Mouse (Mus musculus) lung, postnatal 0 days (tissue): ENCODE results near the gene Serpinf1. TPM values are rescaled to one million over a fixed set of nuclear protein-coding genes. Genes with fewer than 3 reads are reported as not detected.
"Not testable (repeated sequence)": the region's sequence is repeated elsewhere in the genome, so short reads cannot be mapped to it uniquely, and the experiment has no call there.

Experiments
- ATAC-seq: fragments of 200-750 bp; cut with Nextera tagmentation; 2 replicates; pipeline ENCODE4 v1.8.0; 2017; ENCODE audit warnings: moderate library complexity
- DNase-seq: peaks from one replicate; pipeline ENCODE4 v3.0.0-alpha.2; 2016; ENCODE audit warnings: low spot score
- H3K27ac ChIP-seq: fragments of 300-500 bp; sonication (generic); 2 replicates; pipeline ENCODE4 v1.5.1; 2014; ENCODE audit warnings: antibody characterized with exemption, mild to moderate bottlenecking, low read length, mixed read lengths
- H3K27me3 ChIP-seq: fragments of 300-500 bp; sonication (generic); replicated peaks from 2 replicates; pipeline ENCODE4 v1.6.1; 2014; ENCODE audit warnings: low read length, mixed read lengths; ENCODE audit not compliant: insufficient read depth
- H3K36me3 ChIP-seq: fragments of 300-500 bp; sonication (generic); 2 replicates; pipeline ENCODE4 v1.6.1; 2014; ENCODE audit warnings: low read length, mixed read lengths; ENCODE audit not compliant: insufficient read depth
- H3K4me1 ChIP-seq: fragments of 300-500 bp; sonication (generic); 2 replicates; pipeline ENCODE4 v1.6.1; 2014; ENCODE audit warnings: antibody characterized with exemption, low read depth, low read length, mixed read lengths; ENCODE audit not compliant: insufficient read depth
- H3K4me2 ChIP-seq: fragments of 300-500 bp; sonication (generic); replicated peaks from 2 replicates; pipeline ENCODE4 v1.6.1; 2014; ENCODE audit warnings: low read depth, mild to moderate bottlenecking, low read length, moderate library complexity, mixed read lengths
- H3K4me3 ChIP-seq: fragments of 300-500 bp; sonication (generic); 2 replicates; pipeline ENCODE4 v1.5.1; 2014; ENCODE audit warnings: low read depth, low read length
- H3K9ac ChIP-seq: fragments of 300-500 bp; sonication (generic); replicated peaks from 2 replicates; pipeline ENCODE4 v1.6.1; 2014; ENCODE audit warnings: low read depth, mild to moderate bottlenecking
- H3K9me3 ChIP-seq: fragments of 300-500 bp; sonication (generic); 2 replicates; pipeline ENCODE4 v1.6.1; 2016; ENCODE audit warnings: low read length, mixed read lengths
- CTCF ChIP-seq: IDR thresholded peaks from 2 replicates; pipeline ENCODE4 v1.5.1; 2016; ENCODE audit warnings: antibody characterized with exemption, mild to moderate bottlenecking
- EP300 ChIP-seq: IDR thresholded peaks from 2 replicates; pipeline ENCODE4 v1.6.1; 2016; ENCODE audit warnings: antibody characterized with exemption, mild to moderate bottlenecking, control low read depth
- WGBS: fragments of 180-500 bp; shearing (Covaris S2); extraction: QIAGEN DNeasy Blood & Tissue Kit; methylation state at CpG from one replicate; pipeline ENCODE4 v1.1.7; 2014; 5-methylcytosine and 5-hydroxymethylcytosine counted together
- microRNA counts: library from miRNA; unstranded; fragments of <30 nt; microRNA quantifications from one replicate; lab custom pipeline; 2015
- microRNA-seq: library from miRNA; unstranded; fragments of <30 nt; microRNA quantifications from one replicate; pipeline ENCODE4, GENCODE M21; 2016
- polyA plus RNA-seq: library from polyadenylated mRNA; unstranded; fragments of >200 nt; fragmentation: Nextera tagmentation; extraction: Ambion mirVana; gene quantifications from 2 replicates; pipeline ENCODE4 v1.2.1, GENCODE M21; 2015

Serpinf1 gene
- polyA plus RNA-seq, 1 experiment from 2014 or later, result 64.2 TPM

DNA sequence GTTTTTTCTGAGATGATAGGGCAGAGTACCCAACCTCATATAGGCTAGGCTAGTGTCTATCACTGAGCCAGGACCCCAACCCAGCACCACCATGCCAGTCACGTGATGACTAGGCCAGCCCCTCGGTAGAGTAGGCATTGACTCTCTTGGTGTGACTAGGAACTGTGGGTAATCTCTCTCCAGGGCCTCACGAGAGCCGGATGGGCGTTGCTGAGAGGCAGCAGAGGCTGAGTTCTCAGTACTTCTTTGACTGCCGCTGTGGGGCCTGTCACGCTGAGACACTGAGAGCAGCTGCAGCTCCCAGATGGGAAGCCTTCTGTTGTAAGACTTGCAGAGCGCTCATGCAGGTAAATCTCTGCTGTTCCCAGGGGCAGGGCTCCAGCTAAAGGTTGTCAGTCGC, 22.4 kb downstream of the Serpinf1 start:
- 77% methylated on average over 9 of the region's 9 CpGs for WGBS
- no peak for DNase-seq
- no peaks in the 10 kb centered on the region for H3K36me3 ChIP-seq
- no peak for ATAC-seq
- H3K9ac ChIP-seq, result no peak overlapping the region
- H3K27ac ChIP-seq, result no peak overlapping the region
- TF ChIP-seq EP300 (no peak), CTCF (no peak)
- no peak overlapping the region for H3K4me2 ChIP-seq
- H3K4me1 ChIP-seq, result 0 out of 2 replicates have a peak, but pooled peaks cover 6% of the 10 kb centered on the region
- H3K4me3 ChIP-seq, result no peak overlapping the region
- no peaks in the 10 kb centered on the region for H3K27me3 ChIP-seq
- no peaks in the 10 kb centered on the region for H3K9me3 ChIP-seq

DNA sequence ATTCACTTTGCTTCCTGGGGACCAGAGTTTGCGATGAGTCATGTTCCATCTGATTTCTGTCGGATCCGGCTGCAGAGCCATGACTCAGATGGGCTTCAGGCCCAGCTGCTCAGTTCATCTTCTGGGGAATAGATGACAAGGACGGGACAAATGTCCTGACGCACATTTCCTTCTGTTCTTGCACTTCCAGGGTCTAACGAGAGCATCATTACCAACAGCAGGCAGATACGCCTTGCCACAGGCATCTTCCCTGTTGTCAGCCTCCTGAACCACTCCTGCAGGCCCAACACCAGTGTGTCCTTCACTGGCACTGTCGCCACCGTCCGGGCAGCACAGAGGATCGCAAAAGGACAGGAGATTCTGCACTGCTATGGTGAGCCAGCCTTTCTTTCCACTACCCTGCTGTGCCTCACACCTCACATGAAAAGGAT, 23.1 kb downstream of the Serpinf1 start:
- Histone ChIP-seq H3K36me3 (no peaks in the 10 kb centered on the region), H3K4me1 (0 out of 2 replicates have a peak, but pooled peaks cover 6% of the 10 kb centered on the region), H3K27me3 (no peaks in the 10 kb centered on the region), H3K9ac (no peak overlapping the region), H3K4me3 (no peak overlapping the region), H3K9me3 (no peaks in the 10 kb centered on the region), H3K4me2 (no peak overlapping the region), H3K27ac (no peak overlapping the region)
- no peak for ATAC-seq
- TF ChIP-seq CTCF, result no peak
- no peak for TF ChIP-seq EP300
- no peak for DNase-seq
- 84% methylated on average over 11 of the region's 11 CpGs for WGBS

DNA sequence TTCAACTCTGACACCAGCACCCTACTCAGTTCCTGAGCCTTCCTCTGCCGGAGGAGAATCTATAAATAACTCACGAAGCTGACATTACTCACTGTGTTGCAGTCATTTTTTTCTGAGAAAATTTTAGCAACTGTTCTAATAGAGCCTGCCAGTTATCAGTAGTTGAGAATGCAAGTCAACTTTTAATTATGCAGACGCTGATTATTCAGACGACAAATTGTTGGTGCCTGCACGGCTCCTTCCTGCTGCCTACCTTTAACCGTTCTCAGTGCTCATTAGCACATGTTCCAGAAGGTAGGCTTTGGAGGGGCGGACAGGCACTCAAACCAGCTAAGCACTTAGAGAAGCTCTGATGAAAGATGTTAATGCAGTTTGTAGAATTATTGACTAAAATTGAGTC, 25.0 kb downstream of the Serpinf1 start:
- H3K9ac ChIP-seq, result no peak overlapping the region
- no peak for DNase-seq
- no peak overlapping the region for H3K27ac ChIP-seq
- H3K27me3 ChIP-seq, result no peaks in the 10 kb centered on the region
- H3K4me3 ChIP-seq, result no peak overlapping the region
- no peaks in the 10 kb centered on the region for H3K36me3 ChIP-seq
- no peak for ATAC-seq
- 77% methylated on average over 7 of the region's 7 CpGs for WGBS
- H3K4me2 ChIP-seq, result no peak overlapping the region
- TF ChIP-seq EP300 (no peak), CTCF (no peak)
- no peaks in the 10 kb centered on the region for H3K9me3 ChIP-seq
- no peaks in the 10 kb centered on the region for H3K4me1 ChIP-seq

DNA sequence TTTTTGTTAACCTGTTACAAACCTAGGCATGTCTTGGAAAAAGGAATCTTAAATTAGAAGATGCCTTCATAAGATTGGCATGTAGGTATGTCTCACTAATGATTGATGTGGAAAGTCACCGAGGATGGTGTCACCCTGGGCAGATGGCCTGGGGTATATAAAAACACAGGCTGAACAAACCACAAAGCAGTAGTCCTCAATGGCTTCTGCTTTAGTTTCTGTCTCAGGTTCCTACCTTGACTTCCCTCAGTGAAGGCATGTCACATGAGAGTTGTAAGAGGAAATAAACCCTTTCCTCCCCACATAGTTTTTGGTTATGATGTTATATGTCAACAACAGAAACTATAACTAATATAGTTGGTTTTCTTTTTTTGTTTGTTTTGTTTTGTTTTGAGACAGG, 26.9 kb downstream of the Serpinf1 start:
- H3K4me2 ChIP-seq, result no peak overlapping the region
- H3K9ac ChIP-seq, result no peak overlapping the region
- DNase-seq, result no peak
- no peaks in the 10 kb centered on the region for H3K27me3 ChIP-seq
- H3K4me1 ChIP-seq, result no peaks in the 10 kb centered on the region
- ATAC-seq, result no peak
- TF ChIP-seq EP300 (no peak), CTCF (no peak)
- H3K9me3 ChIP-seq, result no peaks in the 10 kb centered on the region
- no peak overlapping the region for H3K4me3 ChIP-seq
- H3K36me3 ChIP-seq, result no peaks in the 10 kb centered on the region
- no peak overlapping the region for H3K27ac ChIP-seq
- WGBS, result 62% methylated on average over 1 of the region's 1 CpGs

DNA sequence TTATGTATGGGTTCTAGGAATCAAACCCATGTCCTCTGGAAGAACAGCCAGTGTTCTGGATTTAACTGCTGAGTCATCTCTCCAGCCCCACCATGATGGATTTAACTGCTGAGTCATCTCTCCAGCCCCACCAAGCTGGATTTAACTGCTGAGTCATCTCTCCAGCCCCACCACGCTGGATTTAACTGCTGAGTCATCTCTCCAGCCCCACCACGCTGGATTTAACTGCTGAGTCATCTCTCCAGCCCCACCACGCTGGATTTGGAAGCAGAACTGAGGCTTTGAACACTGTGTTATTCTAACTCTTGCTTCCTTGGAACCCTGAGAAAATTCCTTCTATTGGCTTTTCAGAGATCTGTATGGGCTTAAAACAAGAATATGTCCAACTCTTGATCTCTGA, 39.0 kb downstream of the Serpinf1 start:
- H3K4me1 ChIP-seq, H3K27ac ChIP-seq, H3K27me3 ChIP-seq, H3K9me3 ChIP-seq, H3K36me3 ChIP-seq, DNase-seq, ATAC-seq, H3K4me3 ChIP-seq, H3K9ac ChIP-seq, H3K4me2 ChIP-seq: not testable (repeated sequence)
- WGBS, result 48% methylated on average over 3 of the region's 3 CpGs

DNA sequence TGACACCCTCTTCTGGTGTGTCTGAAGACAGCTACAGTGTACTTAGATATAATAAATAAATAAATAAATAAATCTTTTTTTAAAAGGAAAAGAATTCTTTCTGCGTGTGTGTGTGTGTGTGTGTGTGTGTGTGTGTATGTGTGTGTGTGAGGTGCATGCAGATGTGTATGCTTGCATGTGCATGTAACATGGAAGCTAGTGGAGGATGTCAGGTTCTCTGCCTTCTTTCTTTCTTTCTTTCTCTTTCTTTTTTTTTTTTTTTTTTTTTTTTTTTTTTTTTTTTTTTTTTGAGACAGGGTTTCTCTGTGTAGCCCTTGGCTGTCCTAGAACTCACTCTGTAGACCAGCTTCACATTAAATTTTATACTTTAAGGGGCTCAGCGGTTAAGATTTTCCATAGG, 43.7 kb downstream of the Serpinf1 start:
- DNase-seq, ATAC-seq, H3K27me3 ChIP-seq, H3K9ac ChIP-seq, H3K4me3 ChIP-seq, H3K4me1 ChIP-seq, H3K36me3 ChIP-seq, H3K27ac ChIP-seq, H3K9me3 ChIP-seq, H3K4me2 ChIP-seq: not testable (repeated sequence)
- 91% methylated on average over 2 of the region's 2 CpGs for WGBS

DNA sequence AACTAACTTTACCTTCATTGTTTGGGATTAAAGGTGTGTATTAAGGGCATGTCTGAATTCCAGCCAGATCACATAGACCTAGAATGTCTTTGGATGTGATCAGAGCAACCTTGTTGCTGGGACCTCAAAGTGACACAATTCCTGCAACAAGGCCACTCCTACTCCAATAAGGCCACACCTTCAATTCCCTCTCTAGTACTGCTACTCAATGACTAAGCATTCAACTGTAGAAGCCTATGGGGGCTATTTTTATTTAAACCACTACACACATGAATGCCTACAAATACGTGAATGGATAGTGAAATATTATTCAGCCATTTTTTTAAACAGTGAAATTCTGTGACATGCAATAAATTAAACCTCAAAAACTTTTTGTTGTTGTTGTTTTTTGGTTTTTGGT, 45.4 kb downstream of the Serpinf1 start:
- TF ChIP-seq EP300 (no peak), CTCF (no peak)
- WGBS, result 91% methylated on average over 1 of the region's 1 CpGs
- Histone ChIP-seq H3K4me1 (no peaks in the 10 kb centered on the region), H3K27me3 (no peaks in the 10 kb centered on the region), H3K4me3 (no peak overlapping the region), H3K9ac (no peak overlapping the region), H3K9me3 (no peaks in the 10 kb centered on the region), H3K4me2 (no peak overlapping the region), H3K27ac (no peak overlapping the region), H3K36me3 (no peaks in the 10 kb centered on the region)
- ATAC-seq, result no peak
- DNase-seq, result no peak

MicroRNA genes within 50 kb of the gene (microRNA counts, 519-probe panel; counts per million panel counts)
- microRNA mmu-miR-22 (lab: Ali Mortazavi, UCI), result 6,782 counts per million, percentile 90 among the panel's probes with 10 or more counts

Small RNA genes lying within 50 kb of the gene (microRNA-seq; reads per million reads assigned to microRNA genes)
- gene Mir22, result 13,736 reads per million, percentile 95 among the genes with 10 or more reads in this experiment

Other genes starting within 250 kb of the Serpinf1 start
- gene Ovca2, start 243.9 kb downstream of the Serpinf1 start, polyA plus RNA-seq, result 19.7 and 22.0 TPM in 2 replicates
- 11.3 and 14.8 TPM in 2 replicates for gene Dph1, start 231.5 kb downstream of the Serpinf1 start, polyA plus RNA-seq
- gene Rtn4rl1, start 228.9 kb downstream of the Serpinf1 start, polyA plus RNA-seq, result 3.6 and 4.3 TPM in 2 replicates
- gene Rpa1, start 74.4 kb downstream of the Serpinf1 start, polyA plus RNA-seq, result 44.7 and 52.3 TPM in 2 replicates
- 6.4 and 6.6 TPM in 2 replicates for gene Smyd4, start 74.3 kb downstream of the Serpinf1 start, polyA plus RNA-seq
- 0.14 and 0.19 TPM in 2 replicates for gene Serpinf2, start 16.9 kb upstream of the Serpinf1 start, polyA plus RNA-seq
- gene Wdr81, start 32.0 kb upstream of the Serpinf1 start, polyA plus RNA-seq, result 5.9 and 7.2 TPM in 2 replicates
- 6.1 and 8.7 TPM in 2 replicates for gene Tlcd2, start 39.0 kb upstream of the Serpinf1 start, polyA plus RNA-seq
- gene Prpf8, start 64.1 kb upstream of the Serpinf1 start, polyA plus RNA-seq, result 19.7 and 22.5 TPM in 2 replicates
- 12.4 and 15.7 TPM in 2 replicates for gene Rilp, start 87.4 kb upstream of the Serpinf1 start, polyA plus RNA-seq
- 18.5 and 21.2 TPM in 2 replicates for gene Scarf1, start 90.8 kb upstream of the Serpinf1 start, polyA plus RNA-seq
- 18.2 and 24.0 TPM in 2 replicates for gene Slc43a2, start 109.0 kb upstream of the Serpinf1 start, polyA plus RNA-seq
- 71.1 and 74.4 TPM in 2 replicates for gene Pitpna, start 165.4 kb upstream of the Serpinf1 start, polyA plus RNA-seq
- 60.2 and 71.4 TPM in 2 replicates for gene Inpp5k, start 208.3 kb upstream of the Serpinf1 start, polyA plus RNA-seq
- 88.5 and 102 TPM in 2 replicates for gene Myo1c, start 227.8 kb upstream of the Serpinf1 start, polyA plus RNA-seq